Mouse (Mus musculus) neural tube, embryonic 11.5 days (tissue): ENCODE measurements at regions not wholly inside any gene's neighbourhood (a gene's known extent, or its start where the extent isn't known, plus 50 kb on each side); places are given as distances from the start of the nearest gene placed in this dataset.

Source experiments
- ATAC-seq: fragments of 200-750 bp; cut with Nextera tagmentation; 2 replicates; pipeline ENCODE4 v1.8.0; 2017; ENCODE audit warnings: moderate number of reproducible peaks, mild to moderate bottlenecking, moderate TSS enrichment, moderate library complexity; ENCODE audit not compliant: insufficient read depth, low FRiP score, low TSS enrichment
- DNase-seq: peaks from one replicate; pipeline ENCODE4 v3.0.0-alpha.2; 2015; ENCODE audit warnings: low spot score
- H3K27ac ChIP-seq: fragments of 300-500 bp; sonication (generic); 2 replicates; pipeline ENCODE4 v1.5.1; 2014; ENCODE audit warnings: low read depth, mild to moderate bottlenecking, low read length
- H3K27me3 ChIP-seq: fragments of 300-500 bp; sonication (generic); 2 replicates; pipeline ENCODE4 v1.6.1; 2014; ENCODE audit warnings: mild to moderate bottlenecking, low read length, mixed read lengths; ENCODE audit not compliant: control insufficient read depth, insufficient read depth
- H3K36me3 ChIP-seq: fragments of 300-500 bp; sonication (generic); 2 replicates; pipeline ENCODE4 v1.6.1; 2014; ENCODE audit warnings: mild to moderate bottlenecking, low read length, moderate library complexity, mixed read lengths; ENCODE audit not compliant: control insufficient read depth, insufficient read depth
- H3K4me1 ChIP-seq: fragments of 300-500 bp; sonication (generic); 2 replicates; pipeline ENCODE4 v1.6.1; 2014; ENCODE audit warnings: low read length, mixed read lengths; ENCODE audit not compliant: control insufficient read depth, insufficient read depth
- H3K4me2 ChIP-seq: fragments of 300-500 bp; sonication (generic); 2 replicates; pipeline ENCODE4 v1.6.1; 2014; ENCODE audit warnings: low read depth, mild to moderate bottlenecking, moderate library complexity
- H3K4me3 ChIP-seq: fragments of 300-500 bp; sonication (generic); 2 replicates; pipeline ENCODE4 v1.5.1; 2014; ENCODE audit warnings: low read depth, low read length
- H3K9ac ChIP-seq: fragments of 300-500 bp; sonication (generic); 2 replicates; pipeline ENCODE4 v1.6.1; 2014; ENCODE audit warnings: mild to moderate bottlenecking, low read length
- H3K9me3 ChIP-seq: fragments of 300-500 bp; sonication (generic); 2 replicates; pipeline ENCODE4 v1.6.1; 2016; ENCODE audit warnings: low read length; ENCODE audit not compliant: control insufficient read depth
- WGBS: fragments of 180-500 bp; shearing (Covaris S2); extraction: QIAGEN DNeasy Blood & Tissue Kit; methylation state at CpG from one replicate; pipeline ENCODE4 v1.1.7; 2014; 5-methylcytosine and 5-hydroxymethylcytosine counted together

GRCm38 (mm10) chr5:64505835-64506600 lies 297.2 kb upstream of the Klf3 start:
- DNase-seq (peak; percentile 89), ATAC-seq (peak; percentile 76)
- Histone ChIP-seq H3K9ac (no peak overlapping the region; the same call in 1 of the 2 replicates), H3K4me3 (peak overlapping the region; percentile 21; the same call in 1 of the 2 replicates), H3K4me1 (0 out of 2 replicates have a peak, but pooled peaks cover 2% of the 10 kb centered on the region), H3K36me3 (no peaks in the 10 kb centered on the region), H3K27me3 (no peaks in the 10 kb centered on the region), H3K27ac (no peak overlapping the region), H3K4me2 (peak overlapping the region; percentile 46), H3K9me3 (no peaks in the 10 kb centered on the region)
- whole genome bisulfite sequencing, result 3% methylated on average over 15 of the region's 15 CpGs

- Histone ChIP-seq H3K4me1 (0 out of 2 replicates have a peak, but pooled peaks cover under 1% of the 10 kb centered on the region), H3K27me3 (no peaks in the 10 kb centered on the region), H3K9ac (no peak overlapping the region), H3K36me3 (no peaks in the 10 kb centered on the region), H3K27ac (no peak overlapping the region), H3K4me2 (no peak overlapping the region), H3K9me3 (no peaks in the 10 kb centered on the region), H3K4me3 (no peak overlapping the region)
- ATAC-seq, result no peak
- no peak for DNase-seq
- WGBS, result 71% methylated on average over 2 of the region's 2 CpGs
Observed at GRCm38 (mm10) chr5:64508565-64508964, 294.6 kb upstream of the Klf3 start.

GRCm38 (mm10) chr5:64513155-64513945 lies 289.8 kb upstream of the Klf3 start:
- no peaks in the 10 kb centered on the region for H3K9me3 ChIP-seq
- WGBS, result 85% methylated on average over 20 of the region's 20 CpGs
- no peak for ATAC-seq
- no peaks in the 10 kb centered on the region for H3K4me1 ChIP-seq
- no peaks in the 10 kb centered on the region for H3K36me3 ChIP-seq
- no peaks in the 10 kb centered on the region for H3K27me3 ChIP-seq
- H3K9ac ChIP-seq, result no peak overlapping the region
- H3K4me2 ChIP-seq, result no peak overlapping the region
- no peak overlapping the region for H3K27ac ChIP-seq
- H3K4me3 ChIP-seq, result no peak overlapping the region
- no peak for DNase-seq

- Histone ChIP-seq H3K4me1 (no peaks in the 10 kb centered on the region), H3K4me3 (no peak overlapping the region), H3K4me2 (no peak overlapping the region), H3K27ac (no peak overlapping the region), H3K36me3 (no peaks in the 10 kb centered on the region), H3K27me3 (no peaks in the 10 kb centered on the region), H3K9me3 (no peaks in the 10 kb centered on the region), H3K9ac (no peak overlapping the region)
- WGBS, result 91% methylated on average over 13 of the region's 13 CpGs
- DNase-seq, result no peak
- ATAC-seq, result no peak
Observed at GRCm38 (mm10) chr5:64516115-64516665, 287.0 kb upstream of the Klf3 start.

DNA sequence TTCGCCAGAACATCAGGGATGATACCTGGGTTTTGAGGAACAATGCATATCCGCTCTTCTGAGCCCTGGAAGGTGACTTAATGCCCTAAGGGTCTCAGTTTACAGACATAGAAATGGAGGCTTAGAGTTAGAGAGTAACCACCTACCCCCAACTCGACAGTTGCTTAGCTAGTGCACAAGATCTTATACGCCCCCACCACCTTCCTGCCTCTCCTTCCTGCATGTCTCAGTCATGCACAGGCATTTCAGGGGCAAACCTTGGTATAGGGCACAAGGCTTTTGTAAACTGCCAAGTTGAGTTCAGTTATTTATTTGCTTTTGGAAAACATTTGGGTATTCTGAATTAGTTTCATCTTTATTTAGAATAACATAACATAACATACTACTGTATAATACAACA lies 285.9 kb upstream of the Klf3 start:
- H3K27ac ChIP-seq, result no peak overlapping the region
- no peak overlapping the region for H3K4me3 ChIP-seq
- WGBS, result 96% methylated on average over 4 of the region's 4 CpGs
- no peak for DNase-seq
- H3K9ac ChIP-seq, result no peak overlapping the region
- no peaks in the 10 kb centered on the region for H3K36me3 ChIP-seq
- H3K4me2 ChIP-seq, result no peak overlapping the region
- no peaks in the 10 kb centered on the region for H3K27me3 ChIP-seq
- H3K9me3 ChIP-seq, result no peaks in the 10 kb centered on the region
- no peaks in the 10 kb centered on the region for H3K4me1 ChIP-seq
- no peak for ATAC-seq

GRCm38 (mm10) chr5:64517835-64518234 lies 285.4 kb upstream of the Klf3 start:
- WGBS, result 54% methylated on average over 3 of the region's 3 CpGs
- H3K4me2 ChIP-seq, result no peak overlapping the region
- ATAC-seq (no peak), DNase-seq (no peak)
- no peak overlapping the region for H3K27ac ChIP-seq
- H3K4me3 ChIP-seq, result no peak overlapping the region
- H3K27me3 ChIP-seq, result no peaks in the 10 kb centered on the region
- H3K9me3 ChIP-seq, result no peaks in the 10 kb centered on the region
- no peak overlapping the region for H3K9ac ChIP-seq
- no peaks in the 10 kb centered on the region for H3K36me3 ChIP-seq
- no peaks in the 10 kb centered on the region for H3K4me1 ChIP-seq

- Histone ChIP-seq H3K36me3 (no peaks in the 10 kb centered on the region), H3K27me3 (no peaks in the 10 kb centered on the region), H3K9ac (no peak overlapping the region), H3K27ac (no peak overlapping the region), H3K4me2 (no peak overlapping the region), H3K9me3 (no peaks in the 10 kb centered on the region), H3K4me3 (no peak overlapping the region), H3K4me1 (no peaks in the 10 kb centered on the region)
- no peak for DNase-seq
- ATAC-seq, result no peak
- WGBS, result 75% methylated on average over 7 of the region's 7 CpGs
Observed at GRCm38 (mm10) chr5:64519036-64519435, 284.2 kb upstream of the Klf3 start.

DNA sequence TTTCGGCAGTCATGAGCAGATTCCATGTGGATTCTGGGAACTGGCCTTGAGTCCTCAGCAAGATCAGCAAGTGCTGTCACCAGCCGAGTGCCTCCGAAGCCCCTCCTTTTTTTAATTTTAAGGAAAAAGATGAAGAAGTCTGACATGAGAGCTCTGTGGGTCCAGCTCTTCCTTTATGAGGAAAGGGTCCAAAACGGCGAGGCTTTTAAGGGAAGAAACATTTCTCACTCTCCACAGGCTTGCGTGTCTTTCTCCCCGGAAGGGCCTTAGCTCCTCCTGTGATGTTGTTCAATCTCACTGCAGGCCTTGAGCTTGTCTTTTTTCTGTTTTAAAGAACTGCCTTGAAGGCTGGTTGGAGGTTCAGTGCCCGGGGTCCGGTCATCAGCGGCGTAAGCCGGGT lies 283.5 kb upstream of the Klf3 start:
- no peak for ATAC-seq
- no peaks in the 10 kb centered on the region for H3K36me3 ChIP-seq
- no peaks in the 10 kb centered on the region for H3K9me3 ChIP-seq
- no peak overlapping the region for H3K4me3 ChIP-seq
- H3K4me1 ChIP-seq, result no peaks in the 10 kb centered on the region
- DNase-seq, result no peak
- H3K27me3 ChIP-seq, result no peaks in the 10 kb centered on the region
- 82% methylated on average over 12 of the region's 12 CpGs for WGBS
- H3K9ac ChIP-seq, result no peak overlapping the region
- H3K27ac ChIP-seq, result no peak overlapping the region
- no peak overlapping the region for H3K4me2 ChIP-seq
